Mouse (Mus musculus) heart, embryonic 11.5 days (tissue): Measurements from ENCODE around the gene Cldn11. TPM values are rescaled to one million over a fixed set of nuclear protein-coding genes. Genes with fewer than 3 reads are reported as not detected.
"Not testable (repeated sequence)": the region's sequence is repeated elsewhere in the genome, so short reads cannot be mapped to it uniquely, and the experiment has no call there.

Experiments
- ATAC-seq: fragments of 200-750 bp; cut with Nextera tagmentation; replicated peaks from 2 replicates; pipeline ENCODE4 v1.8.0; 2017; ENCODE audit warnings: moderate library complexity; ENCODE audit not compliant: insufficient number of reproducible peaks, low FRiP score, low TSS enrichment
- H3K27ac ChIP-seq: fragments of 300-500 bp; sonication (generic); 2 replicates; pipeline ENCODE4 v1.5.1; 2014; ENCODE audit warnings: mild to moderate bottlenecking, low read depth, low read length
- H3K27me3 ChIP-seq: fragments of 300-500 bp; sonication (generic); 2 replicates; pipeline ENCODE4 v1.6.1; 2014; ENCODE audit warnings: mild to moderate bottlenecking, low read length, mixed read lengths; ENCODE audit not compliant: control insufficient read depth, insufficient read depth
- H3K36me3 ChIP-seq: fragments of 300-500 bp; sonication (generic); 2 replicates; pipeline ENCODE4 v1.6.1; 2014; ENCODE audit warnings: mild to moderate bottlenecking, low read length, moderate library complexity, mixed read lengths; ENCODE audit not compliant: control insufficient read depth, insufficient read depth
- H3K4me1 ChIP-seq: fragments of 300-500 bp; sonication (generic); 2 replicates; pipeline ENCODE4 v1.6.1; 2014; ENCODE audit warnings: low read length; ENCODE audit not compliant: control insufficient read depth, insufficient read depth
- H3K4me2 ChIP-seq: fragments of 300-500 bp; sonication (generic); 2 replicates; pipeline ENCODE4 v1.6.1; 2014; ENCODE audit warnings: mild to moderate bottlenecking, moderate library complexity
- H3K4me3 ChIP-seq: fragments of 300-500 bp; sonication (generic); 2 replicates; pipeline ENCODE4 v1.5.1; 2014; ENCODE audit warnings: low read depth, low read length
- H3K9ac ChIP-seq: fragments of 300-500 bp; sonication (generic); 2 replicates; pipeline ENCODE4 v1.6.1; 2014; ENCODE audit warnings: mild to moderate bottlenecking, low read depth, low read length, moderate library complexity
- H3K9me3 ChIP-seq: fragments of 300-500 bp; sonication (generic); replicated peaks from 2 replicates; pipeline ENCODE4 v1.6.1; 2016; ENCODE audit warnings: low read length; ENCODE audit not compliant: control insufficient read depth
- WGBS: fragments of 180-500 bp; shearing (Covaris S2); extraction: QIAGEN DNeasy Blood & Tissue Kit; methylation state at CpG from one replicate; pipeline ENCODE4 v1.1.7; 2014; ENCODE audit not compliant: insufficient replicate concordance; 5-methylcytosine and 5-hydroxymethylcytosine counted together
- polyA plus RNA-seq: library from polyadenylated mRNA; unstranded; fragments of >200 nt; fragmentation: Nextera tagmentation; extraction: Ambion mirVana; gene quantifications from 2 replicates; pipeline ENCODE4 v1.2.1, GENCODE M21; 2014

Cldn11 gene
- polyA plus RNA-seq, 1 experiment from 2014 or later, result 5.2 TPM

GRCm38 (mm10) chr3:31126848-31127247 is 22.9 kb upstream of the Cldn11 start:
- Histone ChIP-seq H3K9me3 (no peaks in the 10 kb centered on the region), H3K27ac (no peak overlapping the region), H3K9ac (no peak overlapping the region), H3K4me3 (no peak overlapping the region), H3K4me1 (no peaks in the 10 kb centered on the region), H3K4me2 (no peak overlapping the region), H3K27me3 (no peaks in the 10 kb centered on the region), H3K36me3 (peaks cover 8% of the 10 kb centered on the region)
- ATAC-seq, result no peak
- 62% methylated on average over 3 of the region's 3 CpGs for WGBS

GRCm38 (mm10) chr3:31129766-31130165 is 20.0 kb upstream of the Cldn11 start:
- ATAC-seq, result no peak
- H3K27ac ChIP-seq, result no peak overlapping the region

GRCm38 (mm10) chr3:31133664-31134063 is 16.1 kb upstream of the Cldn11 start:
- Histone ChIP-seq H3K9me3 (no peaks in the 10 kb centered on the region), H3K4me2 (no peak overlapping the region), H3K4me1 (no peaks in the 10 kb centered on the region), H3K9ac (no peak overlapping the region), H3K27me3 (no peaks in the 10 kb centered on the region), H3K36me3 (no peaks in the 10 kb centered on the region), H3K4me3 (no peak overlapping the region), H3K27ac (no peak overlapping the region)
- ATAC-seq, result no peak
- WGBS, result 29% methylated on average over 5 of the region's 5 CpGs

More at GRCm38 (mm10) chr3:31129766-31130165, 20.0 kb upstream of the Cldn11 start:
- Histone ChIP-seq H3K4me1 (no peaks in the 10 kb centered on the region), H3K9me3 (no peaks in the 10 kb centered on the region), H3K9ac (no peak overlapping the region), H3K4me3 (no peak overlapping the region), H3K27me3 (no peaks in the 10 kb centered on the region), H3K4me2 (no peak overlapping the region), H3K36me3 (no peaks in the 10 kb centered on the region)
- 38% methylated on average over 4 of the region's 4 CpGs for WGBS

DNA sequence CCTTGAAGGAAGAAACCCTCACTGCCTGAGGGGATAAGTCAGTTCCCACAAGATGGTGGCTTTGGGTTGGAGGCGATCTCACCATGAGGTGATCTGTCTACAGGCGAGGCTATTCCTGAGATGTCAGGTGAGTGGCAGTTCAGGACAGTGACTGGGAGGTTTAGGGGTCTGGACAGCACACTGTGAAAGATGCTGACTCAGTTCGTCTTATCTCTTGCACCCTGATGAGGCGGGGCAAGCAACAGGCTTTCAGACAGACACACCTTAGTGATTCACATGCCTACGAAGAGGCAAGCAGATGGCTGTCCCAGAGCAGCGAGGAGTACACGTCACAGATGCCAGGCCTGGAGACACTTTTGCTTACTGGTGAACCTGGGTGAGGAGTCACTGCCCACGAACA is 15.5 kb upstream of the Cldn11 start:
- Histone ChIP-seq H3K9ac (no peak overlapping the region), H3K4me2 (no peak overlapping the region), H3K27me3 (no peaks in the 10 kb centered on the region), H3K27ac (no peak overlapping the region), H3K4me1 (no peaks in the 10 kb centered on the region), H3K36me3 (no peaks in the 10 kb centered on the region), H3K4me3 (no peak overlapping the region), H3K9me3 (no peaks in the 10 kb centered on the region)
- peak; percentile 87 for ATAC-seq
- WGBS, result 68% methylated on average over 8 of the region's 8 CpGs

DNA sequence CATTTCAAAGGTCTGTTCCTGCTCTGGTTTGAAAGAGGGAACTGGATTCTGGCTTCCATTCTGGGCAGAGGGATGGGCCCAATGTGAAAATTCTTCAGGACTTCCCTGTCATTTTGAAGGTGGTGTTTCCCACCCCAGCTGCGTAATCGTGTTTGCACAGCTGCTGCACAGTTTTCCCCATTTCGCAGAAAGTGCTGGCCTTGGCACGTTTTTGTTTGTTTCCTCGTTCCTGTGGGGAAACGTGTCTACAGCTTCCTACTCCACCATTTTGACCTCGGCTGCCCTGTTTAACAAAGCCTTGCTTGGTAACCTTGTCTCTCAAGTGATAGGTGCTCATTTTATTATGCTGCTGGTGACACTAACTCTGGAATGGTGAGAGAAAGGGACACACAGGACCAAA is 15.0 kb upstream of the Cldn11 start:
- WGBS, result 57% methylated on average over 7 of the region's 7 CpGs
- Histone ChIP-seq H3K4me1 (no peaks in the 10 kb centered on the region), H3K36me3 (no peaks in the 10 kb centered on the region), H3K27ac (no peak overlapping the region), H3K4me2 (no peak overlapping the region), H3K9ac (no peak overlapping the region), H3K27me3 (no peaks in the 10 kb centered on the region), H3K4me3 (no peak overlapping the region), H3K9me3 (no peaks in the 10 kb centered on the region)
- no peak for ATAC-seq

DNA sequence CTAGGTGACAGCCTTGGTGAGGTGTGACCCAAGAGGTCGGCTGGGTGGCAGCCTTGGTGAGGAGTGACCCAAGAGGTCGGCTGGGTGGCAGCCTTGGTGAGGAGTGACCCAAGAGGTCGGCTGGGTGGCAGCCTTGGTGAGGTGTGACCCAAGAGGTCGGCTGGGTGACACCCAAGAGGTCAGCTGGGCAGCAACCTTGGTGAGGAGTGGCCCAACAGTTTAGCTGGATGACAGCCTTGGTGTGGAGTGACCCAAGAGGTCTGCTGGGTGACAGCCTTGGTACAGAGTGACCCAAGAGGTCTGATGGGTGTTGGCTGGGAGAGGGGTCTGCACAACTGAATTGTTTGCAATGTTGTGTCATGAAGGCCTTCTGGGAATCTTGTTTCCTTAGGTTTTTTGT is 13.1 kb upstream of the Cldn11 start:
- not testable (repeated sequence) for H3K36me3 ChIP-seq, H3K9me3 ChIP-seq, H3K4me3 ChIP-seq, H3K4me1 ChIP-seq, H3K4me2 ChIP-seq, ATAC-seq, H3K27me3 ChIP-seq, H3K27ac ChIP-seq, H3K9ac ChIP-seq
- WGBS, result 61% methylated on average over 4 of the region's 4 CpGs

DNA sequence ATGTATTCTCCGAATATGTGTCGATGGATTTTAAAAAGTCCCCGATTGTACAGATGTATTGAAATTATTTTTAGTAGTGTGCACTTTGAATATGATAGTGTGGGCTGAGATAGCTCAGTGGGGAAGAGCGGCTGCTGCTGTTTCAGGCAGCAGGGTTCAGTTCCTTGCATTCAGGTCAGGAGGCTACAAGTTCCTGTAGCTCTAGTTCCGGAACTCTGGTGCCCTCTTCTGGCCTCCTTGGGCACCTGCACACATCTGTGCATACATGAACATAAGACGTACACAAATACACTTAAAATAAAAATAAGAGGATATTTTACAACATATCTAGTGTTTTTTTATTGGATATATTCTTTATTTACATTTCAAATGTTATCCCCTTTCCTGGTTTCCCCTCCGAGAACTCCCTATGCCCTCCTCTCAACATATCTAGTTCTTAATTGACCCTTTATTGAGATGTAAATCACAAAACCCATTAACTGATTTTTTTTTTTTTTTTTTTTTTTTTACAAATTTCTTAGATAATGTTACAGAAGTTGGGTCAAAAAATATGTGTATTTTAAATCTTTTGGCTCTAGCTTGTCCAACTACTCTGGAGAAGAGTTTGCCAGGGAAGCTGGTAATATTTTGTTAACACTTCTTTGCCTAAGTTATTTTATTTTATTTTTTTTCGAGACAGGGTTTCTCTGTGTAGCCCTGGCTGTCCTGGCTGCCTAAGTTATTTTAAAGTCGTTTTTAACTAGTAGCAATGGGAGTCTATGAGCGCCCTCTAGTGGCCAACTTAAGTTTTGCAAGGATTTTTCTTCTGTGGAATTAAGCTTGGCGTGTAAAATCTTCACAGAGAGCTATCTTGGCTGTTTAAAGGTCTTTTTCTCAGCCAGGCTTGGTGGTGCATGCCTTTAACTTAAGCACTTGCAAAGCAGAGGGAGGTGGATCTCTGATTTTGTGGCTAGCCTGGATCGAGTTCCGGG is 11.0 kb upstream of the Cldn11 start:
- 55% methylated on average over 13 of the region's 13 CpGs for WGBS
- Histone ChIP-seq H3K36me3 (no peaks in the 10 kb centered on the region), H3K4me3 (no peak overlapping the region), H3K4me1 (no peaks in the 10 kb centered on the region), H3K27me3 (no peaks in the 10 kb centered on the region), H3K4me2 (no peak overlapping the region), H3K27ac (no peak overlapping the region), H3K9ac (0 out of 2 replicates have a peak overlapping the region, but pooled peaks have one; percentile 22), H3K9me3 (no peaks in the 10 kb centered on the region)
- ATAC-seq, result no peak

DNA sequence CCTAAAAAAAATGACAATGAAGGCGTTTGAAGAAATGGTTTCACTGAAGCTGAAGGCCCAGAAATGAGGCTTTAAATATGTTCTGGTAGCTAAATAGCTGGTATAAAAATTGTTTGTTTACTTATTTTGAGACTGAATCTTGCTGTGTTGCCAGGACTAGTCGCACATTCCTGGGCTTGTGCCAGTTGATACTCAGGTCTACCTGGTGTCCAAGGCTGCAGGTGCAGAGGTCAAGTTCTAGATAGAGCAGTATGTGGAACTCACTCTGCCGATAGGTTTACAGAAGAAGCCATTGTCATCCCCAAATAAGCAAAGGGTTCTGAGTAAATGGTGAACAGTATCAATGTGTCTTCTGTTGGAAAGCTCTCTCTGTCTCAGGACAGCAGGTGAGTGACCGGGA is 8.1 kb upstream of the Cldn11 start:
- WGBS, result 75% methylated on average over 4 of the region's 4 CpGs
- H3K36me3 ChIP-seq, result no peaks in the 10 kb centered on the region
- no peak for ATAC-seq
- 0 out of 2 replicates have a peak, but pooled peaks cover 3% of the 10 kb centered on the region for H3K27me3 ChIP-seq
- H3K27ac ChIP-seq, result no peak overlapping the region
- no peak overlapping the region for H3K9ac ChIP-seq
- H3K4me1 ChIP-seq, result no peaks in the 10 kb centered on the region
- H3K4me3 ChIP-seq, result no peak overlapping the region
- no peaks in the 10 kb centered on the region for H3K9me3 ChIP-seq
- H3K4me2 ChIP-seq, result no peak overlapping the region

GRCm38 (mm10) chr3:31145222-31145621 is 4.5 kb upstream of the Cldn11 start:
- H3K9me3 ChIP-seq, H3K9ac ChIP-seq, H3K4me2 ChIP-seq, H3K36me3 ChIP-seq, H3K4me1 ChIP-seq, H3K4me3 ChIP-seq, H3K27ac ChIP-seq, ATAC-seq: not testable (repeated sequence)
- 78% methylated on average over 11 of the region's 11 CpGs for WGBS
- peaks cover 32% of the 10 kb centered on the region for H3K27me3 ChIP-seq
